Mouse (Mus musculus) hindbrain, embryonic 13.5 days (tissue): Measurements from ENCODE around the gene Magi3. TPM values are rescaled to one million over a fixed set of nuclear protein-coding genes. Genes with fewer than 3 reads are reported as not detected.

ENCODE experiments used
- ATAC-seq: fragments of 200-750 bp; cut with Nextera tagmentation; 2 replicates; pipeline ENCODE4 v1.8.0; 2017; ENCODE audit warnings: moderate TSS enrichment; ENCODE audit not compliant: low FRiP score
- H3K27ac ChIP-seq: fragments of 300-500 bp; sonication (generic); 2 replicates; pipeline ENCODE4 v1.5.1; 2015; ENCODE audit warnings: inconsistent platforms, mild to moderate bottlenecking, moderate library complexity
- H3K27me3 ChIP-seq: fragments of 300-500 bp; sonication (generic); 2 replicates; pipeline ENCODE4 v1.6.1; 2015; ENCODE audit warnings: mild to moderate bottlenecking, inconsistent platforms
- H3K36me3 ChIP-seq: fragments of 300-500 bp; sonication (generic); 2 replicates; pipeline ENCODE4 v1.6.1; 2015; ENCODE audit warnings: mild to moderate bottlenecking, inconsistent platforms
- H3K4me1 ChIP-seq: fragments of 300-500 bp; sonication (generic); replicated peaks from 2 replicates; pipeline ENCODE4 v1.6.1; 2015; ENCODE audit warnings: inconsistent platforms
- H3K4me2 ChIP-seq: fragments of 300-500 bp; sonication (generic); 2 replicates; pipeline ENCODE4 v1.6.1; 2015; ENCODE audit warnings: inconsistent platforms, mild to moderate bottlenecking, moderate library complexity
- H3K4me3 ChIP-seq: fragments of 300-500 bp; sonication (generic); 2 replicates; pipeline ENCODE4 v1.5.1; 2015; ENCODE audit warnings: mild to moderate bottlenecking, inconsistent platforms
- H3K9ac ChIP-seq: fragments of 300-500 bp; sonication (generic); 2 replicates; pipeline ENCODE4 v1.6.1; 2015; ENCODE audit warnings: mild to moderate bottlenecking, inconsistent platforms
- H3K9me3 ChIP-seq: fragments of 300-500 bp; sonication (generic); 2 replicates; pipeline ENCODE4 v1.6.1; 2016; ENCODE audit warnings: inconsistent platforms
- WGBS: fragments of 180-500 bp; shearing (Covaris S2); methylation state at CpG from one replicate; pipeline ENCODE4 v1.1.7; 2015; 5-methylcytosine and 5-hydroxymethylcytosine counted together
- polyA plus RNA-seq: library from polyadenylated mRNA; unstranded; fragments of >200 nt; fragmentation: Nextera tagmentation; extraction: Ambion mirVana; gene quantifications from 2 replicates; pipeline ENCODE4 v1.2.1, GENCODE M21; 2015

Magi3 gene
- polyA plus RNA-seq, 1 experiment from 2014 or later: 6.2 TPM

DNA sequence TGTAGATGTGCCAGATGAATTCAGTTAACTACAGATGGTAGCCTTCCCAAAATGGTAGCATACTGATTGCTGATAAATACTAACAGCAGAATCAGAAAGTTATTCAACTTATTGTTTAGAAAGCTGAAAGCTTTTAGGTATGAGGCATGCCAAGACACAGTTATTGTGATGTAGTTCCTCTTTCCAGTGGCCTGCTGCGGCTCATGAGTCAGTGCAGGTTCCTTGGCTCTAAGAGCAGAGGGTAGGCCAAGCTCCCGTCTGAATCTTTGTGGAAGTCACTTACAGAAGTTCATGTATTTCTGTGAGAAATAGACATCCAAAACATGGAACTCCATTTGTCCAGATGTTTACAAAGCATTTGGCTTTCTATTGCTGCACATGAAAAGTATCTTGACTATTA, 208.2 kb downstream of the Magi3 start:
- H3K36me3 ChIP-seq: peaks cover 39% of the 10 kb centered on the region
- H3K4me2 ChIP-seq: no peak overlapping the region
- no peak for ATAC-seq
- H3K9ac ChIP-seq: no peak overlapping the region
- WGBS: 93% methylated on average over 2 of the region's 2 CpGs
- 0 out of 2 replicates have a peak, but pooled peaks cover 3% of the 10 kb centered on the region for H3K4me1 ChIP-seq
- no peak overlapping the region for H3K27ac ChIP-seq
- no peaks in the 10 kb centered on the region for H3K27me3 ChIP-seq
- H3K4me3 ChIP-seq: no peak overlapping the region
- no peaks in the 10 kb centered on the region for H3K9me3 ChIP-seq

GRCm38 (mm10) chr3:104009924-104010662, 210.1 kb downstream of the Magi3 start:
- WGBS: 93% methylated on average over 5 of the region's 5 CpGs
- Histone ChIP-seq H3K4me2 (no peak overlapping the region), H3K27me3 (no peaks in the 10 kb centered on the region), H3K36me3 (peaks cover 43% of the 10 kb centered on the region), H3K4me3 (no peak overlapping the region), H3K9me3 (no peaks in the 10 kb centered on the region), H3K4me1 (0 out of 2 replicates have a peak, but pooled peaks cover 3% of the 10 kb centered on the region), H3K9ac (no peak overlapping the region), H3K27ac (no peak overlapping the region)
- ATAC-seq: no peak

DNA sequence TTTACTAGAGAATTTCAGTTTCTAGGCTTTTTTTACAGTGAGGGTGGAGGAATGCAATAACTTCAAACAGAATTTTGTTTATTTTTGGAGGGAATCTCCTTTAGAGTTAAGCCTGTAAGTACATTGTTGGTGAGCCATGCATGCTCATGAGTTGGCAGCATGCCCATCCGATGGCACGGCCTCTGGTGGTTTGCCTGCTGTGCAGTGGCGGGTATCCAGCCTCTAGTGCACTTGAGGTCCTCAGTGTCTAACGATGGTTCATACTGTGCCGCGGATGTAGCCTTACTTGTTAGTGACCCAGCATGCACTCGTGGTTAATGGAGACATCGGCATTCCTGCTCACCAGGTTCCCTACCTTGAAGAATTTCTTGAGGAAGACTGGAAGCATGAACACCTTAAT, 212.7 kb downstream of the Magi3 start:
- Histone ChIP-seq H3K27me3 (no peaks in the 10 kb centered on the region), H3K4me3 (no peak overlapping the region), H3K9me3 (no peaks in the 10 kb centered on the region), H3K4me2 (no peak overlapping the region), H3K36me3 (peaks cover 54% of the 10 kb centered on the region), H3K4me1 (0 out of 2 replicates have a peak, but pooled peaks cover 3% of the 10 kb centered on the region), H3K9ac (no peak overlapping the region), H3K27ac (no peak overlapping the region)
- 62% methylated on average over 8 of the region's 8 CpGs for WGBS
- ATAC-seq: 0 out of 2 replicates have a peak, but pooled peaks have one; percentile 43

GRCm38 (mm10) chr3:104006896-104007466, 213.2 kb downstream of the Magi3 start:
- no peak for ATAC-seq
- no peak overlapping the region for H3K4me2 ChIP-seq
- no peak overlapping the region for H3K4me3 ChIP-seq
- no peaks in the 10 kb centered on the region for H3K27me3 ChIP-seq
- H3K27ac ChIP-seq: no peak overlapping the region
- 0 out of 2 replicates have a peak, but pooled peaks cover 3% of the 10 kb centered on the region for H3K4me1 ChIP-seq
- H3K9me3 ChIP-seq: no peaks in the 10 kb centered on the region
- peaks cover 56% of the 10 kb centered on the region for H3K36me3 ChIP-seq
- no peak overlapping the region for H3K9ac ChIP-seq
- WGBS: 74% methylated on average over 8 of the region's 8 CpGs

GRCm38 (mm10) chr3:103998724-103999123, 221.4 kb downstream of the Magi3 start:
- H3K27me3 ChIP-seq: no peaks in the 10 kb centered on the region
- no peak overlapping the region for H3K27ac ChIP-seq
- H3K4me2 ChIP-seq: no peak overlapping the region
- H3K4me3 ChIP-seq: no peak overlapping the region
- ATAC-seq: no peak
- H3K4me1 ChIP-seq: no peaks in the 10 kb centered on the region
- no peak overlapping the region for H3K9ac ChIP-seq
- 96% methylated on average over 4 of the region's 4 CpGs for WGBS
- peaks cover 82% of the 10 kb centered on the region for H3K36me3 ChIP-seq
- H3K9me3 ChIP-seq: no peaks in the 10 kb centered on the region

DNA sequence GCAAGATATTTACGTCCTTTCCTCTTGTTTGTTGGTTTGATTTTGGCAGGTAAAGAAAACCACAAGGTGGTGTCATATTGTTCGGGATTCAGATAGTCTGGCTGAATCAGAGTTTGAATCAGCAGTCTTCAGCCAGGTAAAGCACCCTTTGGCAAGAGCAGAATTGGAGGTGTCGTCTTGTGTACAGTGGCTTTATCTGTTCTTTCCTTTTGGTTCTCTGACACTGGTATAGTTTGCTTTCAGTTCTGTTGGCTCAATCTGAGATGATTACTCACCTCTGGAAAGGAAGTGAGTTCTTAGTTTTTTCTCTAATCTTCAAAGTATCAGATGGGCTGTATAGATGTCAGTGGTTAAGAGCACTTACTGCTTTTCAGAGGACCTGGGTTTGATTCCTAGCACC, 228.9 kb downstream of the Magi3 start:
- no peak overlapping the region for H3K4me2 ChIP-seq
- no peaks in the 10 kb centered on the region for H3K27me3 ChIP-seq
- no peak for ATAC-seq
- peaks cover 77% of the 10 kb centered on the region for H3K36me3 ChIP-seq
- no peak overlapping the region for H3K9ac ChIP-seq
- H3K27ac ChIP-seq: no peak overlapping the region
- H3K9me3 ChIP-seq: no peaks in the 10 kb centered on the region
- no peak overlapping the region for H3K4me3 ChIP-seq
- 97% methylated on average over 3 of the region's 3 CpGs for WGBS
- no peaks in the 10 kb centered on the region for H3K4me1 ChIP-seq

DNA sequence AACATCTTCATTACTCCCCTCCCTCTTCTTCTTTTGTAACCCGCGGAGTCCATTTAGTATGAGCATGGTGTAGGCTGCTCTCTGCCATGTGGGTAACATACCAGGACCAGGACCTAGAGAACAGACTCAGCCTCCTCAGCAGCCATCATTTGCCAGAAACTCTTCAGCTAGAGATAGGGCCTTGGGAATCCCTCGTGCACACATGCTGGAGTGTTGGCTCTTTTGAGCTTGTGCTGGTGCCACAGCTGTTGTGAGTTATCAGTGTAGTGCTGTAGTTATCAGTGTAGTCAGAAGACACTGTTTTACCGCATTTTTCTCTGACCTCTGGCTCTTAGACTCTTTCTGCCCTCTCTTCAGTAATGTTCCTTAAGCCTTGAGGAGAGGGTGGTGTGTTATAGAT, 230.8 kb downstream of the Magi3 start:
- Histone ChIP-seq H3K4me2 (no peak overlapping the region), H3K9me3 (no peaks in the 10 kb centered on the region), H3K4me3 (no peak overlapping the region), H3K9ac (no peak overlapping the region), H3K36me3 (peaks cover 75% of the 10 kb centered on the region), H3K27ac (no peak overlapping the region), H3K27me3 (no peaks in the 10 kb centered on the region), H3K4me1 (no peaks in the 10 kb centered on the region)
- whole genome bisulfite sequencing: 96% methylated on average over 4 of the region's 4 CpGs
- no peak for ATAC-seq

DNA sequence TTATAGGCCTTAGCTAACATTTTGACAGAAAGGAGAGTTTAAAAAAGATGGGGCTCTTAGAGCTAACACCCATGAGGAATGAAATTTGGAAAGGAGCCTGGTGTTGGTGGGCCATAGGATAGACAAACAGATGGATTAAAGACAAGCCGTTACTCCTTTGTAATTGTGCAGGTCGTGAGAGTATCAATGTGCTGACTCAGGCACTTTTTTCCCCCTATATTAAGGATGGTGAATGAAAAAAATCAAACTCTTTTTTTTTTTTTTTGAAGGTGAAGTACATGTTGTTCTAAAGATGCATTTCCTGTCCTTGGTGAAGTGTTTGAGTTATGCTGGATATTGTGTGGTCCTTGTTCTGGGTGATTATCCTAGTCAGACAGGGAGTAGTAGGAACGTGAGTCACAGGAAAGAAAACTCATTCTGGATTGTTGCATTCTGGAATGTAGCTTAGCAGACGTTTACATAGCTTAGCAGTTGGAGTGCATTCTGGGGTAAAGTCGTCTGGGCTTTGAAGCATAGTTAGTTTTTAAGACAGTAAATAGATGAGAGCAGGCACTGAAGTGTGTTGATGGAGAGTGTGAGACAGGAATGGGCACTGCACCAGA, 232.2 kb downstream of the Magi3 start:
- no peak overlapping the region for H3K9ac ChIP-seq
- WGBS: 68% methylated on average over 5 of the region's 5 CpGs
- H3K36me3 ChIP-seq: peaks cover 76% of the 10 kb centered on the region
- no peak overlapping the region for H3K27ac ChIP-seq
- H3K4me2 ChIP-seq: no peak overlapping the region
- H3K4me1 ChIP-seq: no peaks in the 10 kb centered on the region
- no peaks in the 10 kb centered on the region for H3K9me3 ChIP-seq
- no peaks in the 10 kb centered on the region for H3K27me3 ChIP-seq
- no peak overlapping the region for H3K4me3 ChIP-seq
- no peak for ATAC-seq

DNA sequence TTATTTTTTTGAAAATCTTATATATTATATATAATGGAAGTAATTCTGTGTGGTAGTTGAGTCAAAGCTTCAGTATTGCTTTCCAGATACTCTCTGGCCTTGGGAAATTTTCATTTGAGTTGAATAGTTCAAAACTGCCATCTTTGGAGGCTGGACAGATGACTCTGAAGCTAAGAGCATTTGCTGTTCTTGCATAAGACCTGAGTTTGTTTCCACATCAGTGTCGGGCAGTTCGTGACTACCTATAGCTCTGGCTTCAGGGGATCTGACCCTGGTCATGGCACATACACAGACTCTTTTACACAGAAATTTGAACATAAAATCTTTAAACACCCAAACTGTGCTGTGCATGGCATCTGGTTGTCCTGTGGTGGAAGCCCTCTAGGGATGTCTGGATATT, 235.0 kb downstream of the Magi3 start:
- H3K9ac ChIP-seq: no peak overlapping the region; the same call in 1 of the 2 replicates
- no peak for ATAC-seq
- WGBS: 93% methylated on average over 2 of the region's 2 CpGs
- no peaks in the 10 kb centered on the region for H3K9me3 ChIP-seq
- no peaks in the 10 kb centered on the region for H3K4me1 ChIP-seq
- no peak overlapping the region for H3K4me3 ChIP-seq
- no peak overlapping the region for H3K4me2 ChIP-seq
- H3K27ac ChIP-seq: no peak overlapping the region
- H3K36me3 ChIP-seq: peaks cover 72% of the 10 kb centered on the region
- H3K27me3 ChIP-seq: no peaks in the 10 kb centered on the region

GRCm38 (mm10) chr3:103984556-103984955, 235.6 kb downstream of the Magi3 start:
- H3K4me3 ChIP-seq: no peak overlapping the region
- H3K9me3 ChIP-seq: no peaks in the 10 kb centered on the region
- ATAC-seq: no peak
- H3K9ac ChIP-seq: no peak overlapping the region
- H3K27me3 ChIP-seq: no peaks in the 10 kb centered on the region
- H3K4me1 ChIP-seq: no peaks in the 10 kb centered on the region
- H3K4me2 ChIP-seq: no peak overlapping the region
- 84% methylated on average over 4 of the region's 4 CpGs for WGBS
- H3K36me3 ChIP-seq: peaks cover 70% of the 10 kb centered on the region
- H3K27ac ChIP-seq: no peak overlapping the region

DNA sequence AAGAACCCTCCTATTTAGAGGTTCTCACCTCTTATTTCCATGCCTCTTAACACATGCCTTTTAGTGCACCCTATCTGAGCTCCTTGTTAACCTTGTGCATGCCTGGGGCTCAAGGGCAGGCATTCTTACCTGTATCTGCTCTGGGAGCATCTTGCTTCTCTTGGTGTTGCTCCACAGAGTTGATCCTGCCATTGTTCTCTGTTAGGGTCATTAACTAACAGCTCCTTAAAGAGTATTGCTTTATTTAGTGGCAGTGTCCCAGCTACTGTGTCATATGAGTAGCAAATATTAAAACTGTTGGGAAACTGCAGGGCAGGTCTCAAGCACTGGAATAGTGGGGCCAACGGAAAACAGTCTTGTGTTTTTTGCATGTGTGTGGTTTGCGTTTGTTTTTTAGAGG, 249.0 kb downstream of the Magi3 start:
- H3K27ac ChIP-seq: no peak overlapping the region
- no peak for ATAC-seq
- no peak overlapping the region for H3K4me3 ChIP-seq
- H3K27me3 ChIP-seq: no peaks in the 10 kb centered on the region
- H3K4me1 ChIP-seq: peaks cover 26% of the 10 kb centered on the region
- H3K36me3 ChIP-seq: peaks cover 31% of the 10 kb centered on the region
- no peaks in the 10 kb centered on the region for H3K9me3 ChIP-seq
- WGBS: 98% methylated on average over 2 of the region's 2 CpGs
- H3K4me2 ChIP-seq: no peak overlapping the region
- H3K9ac ChIP-seq: no peak overlapping the region

GRCm38 (mm10) chr3:103968701-103969100, 251.5 kb downstream of the Magi3 start:
- Histone ChIP-seq H3K4me3 (peak overlapping the region; percentile 95), H3K9ac (peak overlapping the region; percentile 95), H3K27me3 (no peaks in the 10 kb centered on the region), H3K27ac (peak overlapping the region; percentile 99), H3K9me3 (no peaks in the 10 kb centered on the region), H3K4me2 (peak overlapping the region; percentile 85), H3K4me1 (peaks cover 26% of the 10 kb centered on the region), H3K36me3 (peaks cover 21% of the 10 kb centered on the region)
- peak; percentile 85 for ATAC-seq
- WGBS: under 1% methylated on average over 23 of the region's 24 CpGs
